Mouse (Mus musculus) liver, embryonic 13.5 days (tissue): Measurements from ENCODE around the gene Acvr1b. TPM values are rescaled to one million over a fixed set of nuclear protein-coding genes. Genes with fewer than 3 reads are reported as not detected.

Experiments used
- ATAC-seq: fragments of 200-750 bp; cut with Nextera tagmentation; 2 replicates; pipeline ENCODE4 v1.8.0; 2017; ENCODE audit warnings: low read depth, mild to moderate bottlenecking, moderate number of reproducible peaks, moderate library complexity
- DNase-seq: peaks from one replicate; pipeline ENCODE4 v3.0.0; 2022
- H3K27ac ChIP-seq: fragments of 300-500 bp; sonication (generic); 2 replicates; pipeline ENCODE4 v1.5.1; 2015; ENCODE audit warnings: moderate library complexity, mild to moderate bottlenecking, inconsistent platforms
- H3K27me3 ChIP-seq: fragments of 300-500 bp; sonication (generic); 2 replicates; pipeline ENCODE4 v1.6.1; 2015; ENCODE audit warnings: mild to moderate bottlenecking, inconsistent platforms
- H3K36me3 ChIP-seq: fragments of 300-500 bp; sonication (generic); 2 replicates; pipeline ENCODE4 v1.6.1; 2015; ENCODE audit warnings: mild to moderate bottlenecking, inconsistent platforms
- H3K4me1 ChIP-seq: fragments of 300-500 bp; sonication (generic); replicated peaks from 2 replicates; pipeline ENCODE4 v1.6.1; 2015; ENCODE audit warnings: inconsistent platforms
- H3K4me2 ChIP-seq: fragments of 300-500 bp; sonication (generic); 2 replicates; pipeline ENCODE4 v1.6.1; 2015; ENCODE audit warnings: inconsistent platforms, mild to moderate bottlenecking, moderate library complexity
- H3K4me3 ChIP-seq: fragments of 300-500 bp; sonication (generic); replicated peaks from 2 replicates; pipeline ENCODE4 v1.5.1; 2015; ENCODE audit warnings: mild to moderate bottlenecking, inconsistent platforms
- H3K9ac ChIP-seq: fragments of 300-500 bp; sonication (generic); 2 replicates; pipeline ENCODE4 v1.6.1; 2015; ENCODE audit warnings: mild to moderate bottlenecking, inconsistent platforms
- H3K9me3 ChIP-seq: fragments of 300-500 bp; sonication (generic); replicated peaks from 2 replicates; pipeline ENCODE4 v1.6.1; 2016; ENCODE audit warnings: inconsistent platforms
- WGBS: fragments of 180-500 bp; shearing (Covaris S2); methylation state at CpG from one replicate; pipeline ENCODE4 v1.1.7; 2015; ENCODE audit not compliant: insufficient replicate concordance; 5-methylcytosine and 5-hydroxymethylcytosine counted together
- polyA plus RNA-seq: library from polyadenylated mRNA; unstranded; fragments of >200 nt; fragmentation: Nextera tagmentation; extraction: Ambion mirVana; gene quantifications from 2 replicates; pipeline ENCODE4 v1.2.1, GENCODE M21; 2015

Acvr1b gene
- polyA plus RNA-seq, 1 experiment from 2014 or later: 1.0 TPM

DNA sequence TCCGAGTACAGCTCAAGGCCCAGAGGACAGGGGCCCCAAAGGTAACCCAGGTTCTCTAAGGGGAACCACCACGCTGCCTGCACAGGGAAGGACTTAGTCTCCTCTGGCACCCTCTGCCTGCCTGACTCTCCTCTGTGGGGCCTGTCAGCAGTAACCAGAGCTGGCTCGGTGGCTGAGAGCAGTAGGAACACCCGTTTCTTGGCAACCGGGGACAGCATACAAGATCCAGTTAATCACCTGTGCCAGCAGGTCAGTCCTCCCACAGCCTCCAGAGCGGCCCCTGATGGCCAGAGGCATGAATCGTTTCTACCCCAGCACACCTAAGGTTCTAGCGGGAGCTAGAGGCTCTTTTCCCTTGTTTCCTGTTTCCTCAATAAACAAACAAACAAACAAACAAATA, 68.8 kb downstream of the Acvr1b start:
- Histone ChIP-seq H3K27ac (no peak overlapping the region), H3K36me3 (no peaks in the 10 kb centered on the region), H3K9me3 (no peaks in the 10 kb centered on the region), H3K4me3 (no peak overlapping the region), H3K9ac (no peak overlapping the region), H3K27me3 (peaks cover 17% of the 10 kb centered on the region), H3K4me2 (no peak overlapping the region), H3K4me1 (peaks cover 39% of the 10 kb centered on the region)
- ATAC-seq (no peak), DNase-seq (no peak)
- 40% methylated on average over 8 of the region's 8 CpGs for WGBS

DNA sequence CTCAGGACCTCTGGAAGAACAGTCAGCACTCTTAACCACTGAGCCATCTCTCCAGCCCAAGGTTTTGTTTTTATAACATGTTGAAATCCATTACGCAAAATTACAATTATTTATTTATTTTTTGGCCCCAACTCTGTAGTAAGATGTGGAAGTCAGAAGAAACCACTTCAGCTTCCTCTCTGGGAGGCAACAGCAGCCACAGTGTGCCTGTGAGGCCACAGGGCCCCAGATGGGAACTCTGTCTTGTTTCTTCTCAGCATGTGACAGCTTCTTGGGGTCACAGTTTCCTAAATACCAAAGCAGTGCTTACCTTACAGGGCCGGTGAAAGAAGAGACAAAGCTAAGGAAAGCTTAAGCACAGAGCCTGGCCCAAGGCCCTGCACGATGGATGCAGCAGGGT, 70.1 kb downstream of the Acvr1b start:
- DNase-seq: no peak
- Histone ChIP-seq H3K27me3 (peaks cover 5% of the 10 kb centered on the region), H3K4me2 (no peak overlapping the region), H3K27ac (no peak overlapping the region; the same call in 1 of the 2 replicates), H3K4me1 (peaks cover 43% of the 10 kb centered on the region), H3K9me3 (no peaks in the 10 kb centered on the region), H3K9ac (no peak overlapping the region), H3K4me3 (no peak overlapping the region), H3K36me3 (no peaks in the 10 kb centered on the region)
- ATAC-seq: no peak
- 34% methylated on average over 3 of the region's 3 CpGs for WGBS

DNA sequence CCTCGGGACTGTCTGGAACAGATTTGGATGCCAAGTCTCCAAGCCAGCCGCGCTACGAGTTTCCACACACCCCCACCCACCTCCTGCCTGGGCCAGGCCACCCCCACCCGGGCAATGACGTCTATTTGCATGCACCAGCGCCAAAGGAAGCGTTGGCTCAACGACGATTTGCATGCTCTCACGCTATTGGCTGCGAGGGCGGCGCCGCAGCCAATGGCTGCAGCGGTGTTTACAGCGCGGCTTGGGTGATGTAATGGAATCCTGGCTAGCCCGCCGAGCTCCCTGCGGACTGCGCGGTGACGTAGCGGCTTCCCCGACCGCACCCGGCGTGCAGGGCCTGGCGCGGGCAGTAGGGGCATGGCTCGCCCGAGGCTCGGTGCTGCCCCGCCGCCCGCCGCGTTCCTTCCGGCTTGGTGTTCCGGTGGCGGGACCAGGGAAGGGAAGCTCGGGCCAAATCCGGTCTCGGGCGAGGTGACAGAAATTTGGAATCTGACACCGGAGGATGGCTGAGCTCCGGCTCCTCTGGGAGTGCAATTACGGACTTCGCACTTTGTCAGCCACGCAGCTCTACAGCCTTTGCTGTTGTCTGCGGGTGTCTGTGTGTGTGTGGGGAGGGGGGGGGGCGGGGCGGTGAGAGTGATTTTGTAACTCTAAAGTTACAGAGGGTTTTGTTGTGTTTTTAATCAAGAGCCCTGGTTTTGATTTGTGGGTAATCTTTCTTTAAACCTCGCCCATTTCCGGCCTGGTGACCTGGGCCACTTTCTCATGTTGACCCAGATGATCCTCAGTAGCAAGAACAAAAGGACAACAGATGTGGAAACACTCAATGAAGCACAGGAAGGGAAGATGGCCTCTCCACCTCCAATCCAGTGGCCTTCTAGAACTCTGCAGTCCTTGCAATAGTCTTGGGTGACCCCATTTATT, 72.6 kb downstream of the Acvr1b start:
- Histone ChIP-seq H3K27ac (peak overlapping the region; percentile 51), H3K9ac (peak overlapping the region; percentile 56; the same call in 1 of the 2 replicates), H3K27me3 (no peaks in the 10 kb centered on the region; the same call in 1 of the 2 replicates), H3K4me1 (peaks cover 33% of the 10 kb centered on the region), H3K36me3 (no peaks in the 10 kb centered on the region), H3K4me2 (peak overlapping the region; percentile 65), H3K9me3 (no peaks in the 10 kb centered on the region), H3K4me3 (peak overlapping the region; percentile 41)
- DNase-seq (peak; percentile 87), ATAC-seq (peak; percentile 98)
- WGBS: 1% methylated on average over 54 of the region's 56 CpGs

DNA sequence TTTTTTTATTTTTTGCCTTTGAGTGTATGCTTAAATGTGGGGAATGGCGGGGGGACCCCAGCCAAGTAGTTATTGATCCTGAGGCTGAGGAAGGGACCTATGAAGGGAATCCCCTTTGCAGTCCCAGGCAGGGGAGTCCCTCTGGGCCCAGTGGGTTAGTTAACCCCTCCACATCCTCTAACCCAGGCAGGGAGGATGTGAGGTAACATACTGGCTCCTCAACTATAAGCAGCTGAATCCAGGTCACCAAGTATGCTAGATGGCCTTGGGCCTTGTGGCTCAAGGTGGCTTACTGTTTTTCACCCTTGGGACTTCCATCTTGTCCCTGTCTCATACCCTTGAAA, 73.3 kb downstream of the Acvr1b start:
- H3K4me2 ChIP-seq: no peak overlapping the region
- DNase-seq (no peak), ATAC-seq (no peak)
- H3K27ac ChIP-seq: peak overlapping the region; percentile 51; the same call in 1 of the 2 replicates
- H3K9me3 ChIP-seq: no peaks in the 10 kb centered on the region
- H3K9ac ChIP-seq: no peak overlapping the region
- peaks cover 28% of the 10 kb centered on the region for H3K4me1 ChIP-seq
- no peaks in the 10 kb centered on the region for H3K36me3 ChIP-seq
- WGBS: 60% methylated on average over 1 of the region's 1 CpGs
- H3K4me3 ChIP-seq: no peak overlapping the region
- peaks cover 3% of the 10 kb centered on the region; the same call in 1 of the 2 replicates for H3K27me3 ChIP-seq

DNA sequence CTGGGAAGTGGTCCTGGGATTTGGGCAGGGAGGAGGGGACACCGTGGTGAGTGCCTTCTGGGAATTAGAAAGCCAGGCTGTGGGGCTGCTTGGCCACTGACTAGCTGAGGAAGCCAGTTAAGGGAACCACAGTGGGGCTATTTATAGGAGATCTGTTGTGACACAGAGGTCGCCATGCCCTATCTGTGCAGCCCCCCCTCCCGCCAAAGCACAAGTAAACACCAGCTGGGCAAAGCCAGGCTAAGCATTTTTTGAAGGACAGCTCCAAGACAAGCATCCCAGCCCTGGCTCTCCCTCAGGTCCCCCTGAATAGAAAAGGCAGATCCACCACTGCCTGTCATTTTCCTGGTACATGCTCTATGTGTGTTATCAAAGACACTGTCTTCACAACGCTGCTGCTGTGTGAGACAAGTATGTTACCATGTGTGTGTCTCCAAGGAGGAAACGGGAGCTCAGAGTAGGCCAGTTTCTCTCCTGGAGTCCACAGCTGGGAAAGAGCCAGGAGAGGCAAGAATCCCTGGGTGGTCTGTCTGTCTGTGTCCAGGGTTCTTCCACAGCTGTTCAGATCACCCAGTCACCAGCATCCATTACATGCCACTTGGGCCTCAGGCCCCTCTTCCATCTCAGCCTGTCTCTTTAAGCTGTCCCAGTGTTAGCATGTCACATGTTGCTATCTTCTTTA, 74.3 kb downstream of the Acvr1b start:
- H3K4me2 ChIP-seq: no peak overlapping the region
- H3K9ac ChIP-seq: no peak overlapping the region
- no peak overlapping the region for H3K27ac ChIP-seq
- H3K4me1 ChIP-seq: peaks cover 28% of the 10 kb centered on the region
- no peaks in the 10 kb centered on the region for H3K36me3 ChIP-seq
- no peak for DNase-seq
- no peak overlapping the region for H3K4me3 ChIP-seq
- H3K9me3 ChIP-seq: no peaks in the 10 kb centered on the region
- H3K27me3 ChIP-seq: peaks cover 13% of the 10 kb centered on the region
- ATAC-seq: no peak
- WGBS: 27% methylated on average over 5 of the region's 5 CpGs

DNA sequence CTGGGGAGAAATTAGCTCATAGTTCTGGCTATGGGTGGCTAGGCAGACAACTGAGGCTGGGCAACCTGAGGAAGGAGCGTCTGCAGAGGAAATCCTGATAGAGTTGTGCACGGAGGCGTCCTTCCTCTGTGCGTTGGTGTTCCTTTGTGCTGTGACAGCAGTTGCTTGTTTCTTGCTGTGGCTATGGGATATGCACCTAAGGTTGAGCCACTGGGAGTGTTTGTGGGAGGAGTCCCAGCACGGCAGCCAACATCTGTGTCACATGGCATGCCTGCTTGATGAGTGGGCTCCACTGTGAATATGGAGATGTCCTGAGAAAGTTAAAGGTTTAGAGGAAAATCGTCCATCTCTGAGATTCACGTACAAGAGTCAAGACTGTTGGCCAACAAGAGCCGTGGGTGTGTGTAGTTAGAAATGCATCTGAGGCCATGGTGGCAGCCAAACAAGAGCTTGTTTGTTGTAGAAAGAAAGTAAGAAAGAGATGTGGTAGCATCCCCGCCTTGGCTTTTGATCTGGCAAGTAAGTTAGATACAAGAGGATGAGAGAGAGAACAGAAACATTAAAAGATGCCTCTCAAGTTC, 76.4 kb downstream of the Acvr1b start:
- Histone ChIP-seq H3K27ac (no peak overlapping the region), H3K4me1 (peaks cover 38% of the 10 kb centered on the region), H3K9me3 (no peaks in the 10 kb centered on the region), H3K9ac (no peak overlapping the region), H3K27me3 (peaks cover 32% of the 10 kb centered on the region), H3K36me3 (no peaks in the 10 kb centered on the region), H3K4me2 (no peak overlapping the region), H3K4me3 (no peak overlapping the region)
- DNase-seq (no peak), ATAC-seq (no peak)
- WGBS: 48% methylated on average over 9 of the region's 9 CpGs

DNA sequence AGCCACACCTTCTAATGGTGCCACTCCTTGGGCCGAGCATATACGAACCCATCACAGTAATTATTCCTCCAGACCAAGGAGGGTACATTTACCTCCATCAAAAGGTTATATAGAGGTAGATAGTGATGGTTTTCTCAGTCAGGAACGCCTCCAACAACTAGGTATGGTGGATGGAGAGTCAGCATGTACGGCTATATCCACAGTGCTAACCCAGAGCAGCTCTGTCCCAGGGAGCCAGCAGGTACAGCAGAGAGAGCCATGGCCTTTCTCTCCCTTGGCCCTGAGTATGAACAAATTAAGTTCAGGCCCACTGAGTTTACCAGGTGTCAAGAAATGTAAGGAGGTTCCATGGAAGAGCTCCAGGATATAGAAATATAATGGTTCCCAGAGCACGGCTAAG, 78.1 kb downstream of the Acvr1b start:
- no peak for DNase-seq
- no peak overlapping the region for H3K4me2 ChIP-seq
- peaks cover 44% of the 10 kb centered on the region for H3K27me3 ChIP-seq

DNA sequence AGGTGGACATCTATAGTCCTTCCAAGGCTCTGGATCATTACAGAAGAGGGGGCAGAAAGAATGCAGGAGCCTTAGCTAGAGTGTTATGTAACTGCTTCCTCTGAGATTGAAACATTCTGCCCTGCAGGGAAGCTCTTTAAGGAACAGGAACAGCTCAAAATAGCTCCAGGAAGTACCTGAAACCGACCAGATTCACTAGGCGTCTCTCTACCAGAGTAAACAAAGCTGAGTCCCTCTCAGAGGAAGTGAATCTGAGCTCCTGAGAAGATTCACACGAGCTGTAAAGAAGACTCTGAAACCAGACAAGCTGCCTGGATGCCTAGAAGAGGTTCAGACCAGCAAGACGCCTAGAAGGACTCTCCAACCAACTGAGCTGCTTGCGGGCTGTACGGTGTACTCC, 78.7 kb downstream of the Acvr1b start:
- no peak overlapping the region for H3K27ac ChIP-seq
- no peak for ATAC-seq
- no peak for DNase-seq
- H3K27me3 ChIP-seq: peaks cover 45% of the 10 kb centered on the region
- H3K36me3 ChIP-seq: no peaks in the 10 kb centered on the region
- no peak overlapping the region for H3K9ac ChIP-seq
- no peaks in the 10 kb centered on the region for H3K9me3 ChIP-seq
- H3K4me3 ChIP-seq: no peak overlapping the region
- peaks cover 18% of the 10 kb centered on the region for H3K4me1 ChIP-seq
- 57% methylated on average over 6 of the region's 6 CpGs for WGBS
- H3K4me2 ChIP-seq: no peak overlapping the region

More for the DNA sequence above, 78.1 kb downstream of the Acvr1b start:
- WGBS: 72% methylated on average over 5 of the region's 5 CpGs
- no peak for ATAC-seq
- no peaks in the 10 kb centered on the region for H3K9me3 ChIP-seq
- H3K9ac ChIP-seq: no peak overlapping the region
- H3K36me3 ChIP-seq: no peaks in the 10 kb centered on the region
- H3K27ac ChIP-seq: no peak overlapping the region
- peaks cover 23% of the 10 kb centered on the region for H3K4me1 ChIP-seq
- H3K4me3 ChIP-seq: no peak overlapping the region

DNA sequence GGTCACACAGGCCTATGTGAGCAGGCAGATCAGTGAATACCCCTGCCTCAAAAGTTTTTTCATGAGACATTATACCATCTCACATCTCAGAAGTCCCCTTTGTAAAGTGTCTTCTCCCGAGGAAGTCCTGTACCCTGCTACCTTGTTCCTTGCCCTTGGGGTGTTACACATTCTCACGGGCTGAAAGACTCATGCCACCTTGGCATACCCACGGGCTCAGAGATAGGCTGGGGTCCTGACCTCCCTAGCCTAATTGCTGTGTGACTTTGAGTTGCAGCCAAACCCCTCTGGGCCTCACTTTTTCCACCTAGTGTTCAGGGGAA, 79.7 kb downstream of the Acvr1b start:
- WGBS: 32% methylated on average over 3 of the region's 3 CpGs
- Histone ChIP-seq H3K27me3 (peaks cover 45% of the 10 kb centered on the region), H3K4me2 (peak overlapping the region; percentile 69), H3K9ac (peak overlapping the region; percentile 50), H3K36me3 (no peaks in the 10 kb centered on the region), H3K9me3 (no peaks in the 10 kb centered on the region), H3K27ac (no peak overlapping the region), H3K4me3 (peak overlapping the region; percentile 56), H3K4me1 (peaks cover 10% of the 10 kb centered on the region)
- DNase-seq (no peak), ATAC-seq (no peak)

DNA sequence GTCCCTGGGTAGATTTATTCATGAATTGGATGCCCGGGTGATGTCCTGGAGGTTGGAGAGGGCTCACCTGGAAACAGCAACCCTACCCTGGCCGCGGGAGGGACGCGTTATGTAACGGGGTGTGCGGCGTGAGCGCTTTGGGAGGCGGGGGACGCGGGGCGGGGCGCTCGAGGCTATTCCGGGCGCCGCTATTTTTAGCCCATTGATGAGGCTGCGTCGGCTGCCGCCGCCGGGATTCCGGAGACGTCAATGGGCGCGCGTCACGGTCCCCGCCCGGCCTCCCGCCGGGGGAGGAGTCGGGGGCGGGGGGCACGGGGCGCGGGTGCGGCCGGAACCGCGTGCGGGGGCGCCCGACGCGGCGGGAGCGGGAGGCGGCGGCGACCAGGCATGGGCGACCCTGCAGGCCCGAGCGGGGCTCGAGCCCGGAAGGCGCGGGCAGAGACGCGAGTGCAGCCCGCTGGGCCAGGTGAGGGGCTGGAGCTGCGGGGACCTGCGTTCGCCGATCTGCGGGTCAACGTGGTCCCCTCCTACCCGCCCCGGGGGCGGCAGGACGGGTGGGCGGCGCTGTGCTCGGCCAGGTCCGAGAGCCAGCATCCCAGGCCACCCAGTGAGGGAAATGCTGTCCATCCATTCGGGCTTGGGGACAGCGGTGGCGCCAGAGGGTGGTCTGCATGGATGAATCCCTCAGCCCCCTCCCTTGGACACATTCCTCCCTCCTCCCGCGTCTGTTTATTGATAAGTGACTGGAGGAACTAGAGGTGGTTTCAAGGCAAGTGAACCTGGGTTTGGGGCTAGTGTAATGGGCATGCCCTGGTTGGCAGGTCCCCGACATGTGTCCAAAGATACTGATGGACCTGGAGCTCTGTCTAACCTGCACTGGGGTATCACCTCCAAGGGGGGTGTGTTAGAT, 80.3 kb downstream of the Acvr1b start, which contains the start of gene Nr4a1:
Gene Nr4a1, plus strand, starts transcription at position 384 of the 910 bp plus-strand sequence.
- H3K4me1 ChIP-seq: peaks cover 10% of the 10 kb centered on the region
- DNase-seq: no peak
- no peak within 1 kb of the TSS for H3K27ac ChIP-seq
- no peaks in the 10 kb centered on the region for H3K9me3 ChIP-seq
- peak within 1 kb of the TSS; percentile 56 for H3K4me3 ChIP-seq
- no peaks in the 10 kb centered on the region for H3K36me3 ChIP-seq
- peak within 1 kb of the TSS; percentile 69 for H3K4me2 ChIP-seq
- peak within 1 kb of the TSS; percentile 50 for H3K9ac ChIP-seq
- ATAC-seq: peak; percentile 55
- H3K27me3 ChIP-seq: peaks cover 45% of the 10 kb centered on the region
- WGBS: 1% methylated on average over 71 of the region's 82 CpGs
